Mouse (Mus musculus): ENCODE results near the gene N6amt1. TPM values are rescaled to one million over a fixed set of nuclear protein-coding genes. Genes with fewer than 3 reads are reported as not detected.

Gene N6amt1
- total RNA-seq, 2 experiments from 2014 or later = 15.7 to 19.7 TPM

DNA sequence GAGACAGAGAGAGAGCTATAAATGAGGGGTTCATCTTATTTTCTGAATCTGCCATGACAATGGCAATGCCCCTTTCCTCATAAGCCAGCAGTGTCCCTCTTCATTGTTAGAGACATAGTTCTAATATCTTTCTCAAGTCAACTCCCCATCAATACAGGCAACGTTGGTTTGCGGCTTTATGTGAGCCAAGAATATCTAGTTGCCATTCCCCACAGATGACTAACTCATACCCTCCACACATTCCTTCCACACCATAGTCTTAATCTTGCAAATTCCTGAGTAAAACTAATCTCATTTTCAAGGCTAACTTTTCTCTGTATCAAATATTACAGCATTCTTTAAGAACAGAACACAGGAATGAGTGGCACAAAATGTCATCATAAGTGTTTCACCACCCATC is 29.0 kb downstream of the N6amt1 start:
- no peak for DNase-seq (ENCODE audit: low spot score in 2 of 2)

DNA sequence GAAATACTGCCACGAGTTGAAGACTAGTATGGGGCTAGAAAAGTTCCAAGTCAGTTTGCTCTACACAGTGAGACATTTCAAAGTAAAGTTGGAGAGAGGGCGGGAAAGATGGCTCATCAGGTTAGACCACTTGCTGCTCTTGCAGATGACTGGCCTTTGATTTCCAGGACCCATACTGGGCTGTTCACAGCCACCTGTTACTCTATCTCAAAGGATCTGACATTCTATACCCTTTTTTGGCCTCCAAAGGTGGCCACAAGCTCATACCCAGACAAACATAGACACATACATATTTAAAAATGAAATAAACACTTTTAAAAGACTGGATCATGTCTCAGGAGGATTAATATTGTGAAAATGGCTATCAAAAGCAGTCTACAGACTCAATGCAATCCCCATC is 30.4 kb downstream of the N6amt1 start:
- no peak for DNase-seq (ENCODE audit: low spot score in 2 of 2)

- DNase-seq (ENCODE audit: low spot score in 2 of 2) = no peak
Observed at GRCm38 (mm10) chr16:87387444-87387977, 33.5 kb downstream of the N6amt1 start.

DNA sequence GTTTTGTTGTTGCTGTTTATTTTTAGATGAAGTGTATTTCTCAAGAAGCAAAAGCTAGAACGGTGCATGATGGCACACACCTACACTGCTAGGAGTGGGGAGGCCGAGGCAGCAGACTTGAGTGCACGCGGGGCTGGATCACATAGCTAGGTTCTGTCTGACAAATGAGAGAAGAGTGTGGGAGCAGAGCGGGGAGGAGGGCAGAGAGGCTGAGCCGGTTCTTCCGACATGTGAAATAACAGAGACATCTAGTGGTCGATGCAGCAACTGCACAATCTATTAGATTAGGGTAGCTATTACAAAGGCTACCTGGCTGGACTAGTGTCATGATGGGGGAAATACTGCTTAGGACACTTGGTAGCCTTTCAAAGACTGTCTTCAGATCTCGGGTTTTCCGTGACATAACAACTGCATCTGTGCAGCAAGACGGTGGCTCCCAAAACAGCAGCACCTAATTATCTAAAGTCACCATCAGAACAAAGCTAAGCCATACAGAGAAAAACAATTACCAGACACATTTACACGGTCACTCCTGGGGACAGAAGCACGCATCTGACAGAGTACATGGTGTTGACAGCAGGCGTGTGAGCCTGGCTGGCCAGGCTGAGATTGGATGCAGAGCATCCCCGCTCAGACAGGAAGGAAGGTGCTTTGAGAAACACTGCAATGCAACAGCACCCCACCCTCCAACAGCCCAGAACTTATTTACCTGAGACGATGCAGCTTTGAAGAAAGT is 40.0 kb downstream of the N6amt1 start:
- peak; percentile 41 to 49 for DNase-seq (ENCODE audit: low spot score in 2 of 2)

GRCm38 (mm10) chr16:87405001-87405400 is 51.0 kb downstream of the N6amt1 start:
- no peak for DNase-seq (ENCODE audit: low spot score in 2 of 2)

Other genes with a start within 250 kb of the N6amt1 start
- gene Ltn1, start 78.4 kb downstream of the N6amt1 start, total RNA-seq (2021) = 10 to 100 TPM; 27.3 to 33.2 TPM
- gene Rwdd2b, start 86.4 kb downstream of the N6amt1 start, total RNA-seq (2021) = 1 to 10 TPM; 4.2 to 5.4 TPM
- 10 to 100 TPM; 79.1 to 84.4 TPM for gene Usp16, start 100.5 kb downstream of the N6amt1 start, total RNA-seq (2021)
- gene Cct8, start 141.7 kb downstream of the N6amt1 start, total RNA-seq (2021) = 100 to 1,000 TPM; 220 to 229 TPM
- gene Map3k7cl, start 199.1 kb downstream of the N6amt1 start, total RNA-seq (2021) = 1 to 10 TPM in 1 of 2 experiments, under 1 TPM in 1; 0.50 to 1.7 TPM